8 mouse cellular contexts compared by ENCODE assay signal in genomic region chr17:10319431-10319684, GRCm38 (mm10). TPM values are rescaled to one million over a fixed set of nuclear protein-coding genes. Genes with fewer than 3 reads are reported as not detected.
A peak's percentile ranks its signal among the peaks of the same experiment; 100 is the strongest.
DNase-seq lines count a peak whose midpoint lies in the region; ATAC-seq and TF ChIP-seq lines count a peak whose summit lies in the region.

No protein-coding gene starts in this region.

- peaks cover 17% of the 10 kb centered on the region for H3K4me1 ChIP-seq in heart, embryonic 16.5 days (ENCODE audit: control insufficient read depth, insufficient read depth, low read length)
- peaks cover 11% of the 10 kb centered on the region for H3K4me1 ChIP-seq in G1E (ENCODE audit: insufficient read depth, low read depth, low read length)
- H3K4me1 ChIP-seq in forebrain, embryonic 15.5 days: peaks cover 30% of the 10 kb centered on the region
- H3K4me1 ChIP-seq in liver, postnatal 0 days (ENCODE audit: insufficient read depth): peaks cover 8% of the 10 kb centered on the region; the same call in 1 of the 2 replicates

- peak overlapping the region; percentile 100 for H3K9ac ChIP-seq in heart, embryonic 16.5 days (ENCODE audit: low read length)
- H3K9ac ChIP-seq in forebrain, embryonic 15.5 days (replicated peaks): peak overlapping the region; percentile 98
- H3K9ac ChIP-seq in liver, postnatal 0 days (replicated peaks): peak overlapping the region; percentile 97

- peak overlapping the region; percentile 31 for H3K4me2 ChIP-seq in heart, embryonic 16.5 days (ENCODE audit: low read depth, low read length)
- no peak overlapping the region; the same call in 1 of the 2 replicates for H3K4me2 ChIP-seq in forebrain, embryonic 15.5 days (replicated peaks)
- H3K4me2 ChIP-seq in liver, postnatal 0 days (ENCODE audit: low read depth, low read length): peak overlapping the region; percentile 94

- ATAC-seq in heart, embryonic 16.5 days (replicated peaks; ENCODE audit: extremely low read depth, insufficient read depth, low FRiP score): no peak
- ATAC-seq in G1E (ENCODE audit: extremely low read depth, insufficient number of reproducible peaks, low FRiP score, poor library complexity, severe bottlenecking): no peak
- peak; percentile 7; the same call in 1 of the 2 replicates for ATAC-seq in forebrain, embryonic 15.5 days (replicated peaks)
- no peak; the same call in 1 of the 2 replicates for ATAC-seq in liver, postnatal 0 days

- TF ChIP-seq CTCF in G1E (IDR thresholded peaks at IDR 0.05; ENCODE audit: low read depth, low read length): no peak
- no peak for TF ChIP-seq CTCF in liver, postnatal 0 days (IDR thresholded peaks at IDR 0.05; ENCODE audit: low read depth)

- peak overlapping the region; percentile 97 for H3K4me3 ChIP-seq in heart, embryonic 16.5 days (ENCODE audit: low read length)
- peak overlapping the region; percentile 98 for H3K4me3 ChIP-seq in G1E (ENCODE audit: low read depth, low read length)
- peak overlapping the region; percentile 92 for H3K4me3 ChIP-seq in forebrain, embryonic 15.5 days
- peak overlapping the region; percentile 81 for H3K4me3 ChIP-seq in liver, postnatal 0 days (ENCODE audit: low read depth, low read length)

- H3K27me3 ChIP-seq in heart, embryonic 16.5 days (ENCODE audit: control insufficient read depth, insufficient read depth, low read length): no peaks in the 10 kb centered on the region
- H3K27me3 ChIP-seq in G1E (ENCODE audit: insufficient read depth, low read length): no peaks in the 10 kb centered on the region
- no peaks in the 10 kb centered on the region for H3K27me3 ChIP-seq in forebrain, embryonic 15.5 days
- no peaks in the 10 kb centered on the region for H3K27me3 ChIP-seq in liver, postnatal 0 days (ENCODE audit: insufficient read depth, low read length)

- no peaks in the 10 kb centered on the region for H3K36me3 ChIP-seq in heart, embryonic 16.5 days (ENCODE audit: control insufficient read depth, insufficient read depth)
- H3K36me3 ChIP-seq in G1E (replicated peaks): no peaks in the 10 kb centered on the region
- no peaks in the 10 kb centered on the region for H3K36me3 ChIP-seq in forebrain, embryonic 15.5 days
- H3K36me3 ChIP-seq in liver, postnatal 0 days (replicated peaks; ENCODE audit: insufficient read depth, low read length): no peaks in the 10 kb centered on the region

- TF ChIP-seq EP300 in liver, postnatal 0 days (IDR thresholded peaks at IDR 0.05; ENCODE audit: low read depth): no peak

- H3K9me3 ChIP-seq in heart, embryonic 16.5 days (replicated peaks; ENCODE audit: control insufficient read depth, low read length): no peaks in the 10 kb centered on the region
- no peaks in the 10 kb centered on the region for H3K9me3 ChIP-seq in G1E (replicated peaks)
- H3K9me3 ChIP-seq in forebrain, embryonic 15.5 days: no peaks in the 10 kb centered on the region
- H3K9me3 ChIP-seq in liver, postnatal 0 days (ENCODE audit: low read length): no peaks in the 10 kb centered on the region

- H3K27ac ChIP-seq in heart, embryonic 16.5 days (ENCODE audit: low read length): peak overlapping the region; percentile 100
- H3K27ac ChIP-seq in forebrain, embryonic 15.5 days (replicated peaks): peak overlapping the region; percentile 98
- peak overlapping the region; percentile 100 for H3K27ac ChIP-seq in liver, postnatal 0 days (ENCODE audit: low read depth)

- no peak for DNase-seq in heart, adult 18-20 months
- DNase-seq in G1E (ENCODE audit: low spot score): no peak
- no peak for DNase-seq in liver, postnatal 0 days
- DNase-seq in yolk sac, embryonic 10.5 days (ENCODE audit: low spot score): no peak
- DNase-seq in urinary bladder, postnatal 25 days (ENCODE audit: low spot score): no peak
- no peak for DNase-seq in spleen, postnatal 4 days (ENCODE audit: low spot score in 2 of 2)

- WGBS in heart, embryonic 16.5 days: under 1% methylated on average over 41 of the region's 46 CpGs
- whole genome bisulfite sequencing in forebrain, embryonic 15.5 days: under 1% methylated on average over 43 of the region's 46 CpGs
- WGBS in liver, postnatal 0 days (ENCODE audit: insufficient replicate concordance): 0% methylated on average over 11 of the region's 46 CpGs

RNA-seq across cellular contexts. Expression of gene Qk, which starts 0.3 kb away (rescaled TPM):
- polyA plus RNA-seq in heart, embryonic 16.5 days (2015; fragmentation: Nextera tagmentation; extraction: Ambion mirVana): 38.1 and 39.9 TPM in 2 replicates
- total RNA-seq in heart, adult 18-20 months (2021): 100 to 1,000 TPM; 490 to 493 TPM
- total RNA-seq in G1E (2014; fragmentation: Nextera tagmentation): 419 and 485 TPM in 2 replicates
- total RNA-seq in G1E (2017): 54.7 and 65.7 TPM in 2 replicates
- polyA plus RNA-seq in G1E (2012): 9.5 and 9.9 TPM in 2 replicates
- polyA plus RNA-seq in forebrain, embryonic 15.5 days (2015; fragmentation: Nextera tagmentation; extraction: Ambion mirVana): 45.4 and 45.5 TPM in 2 replicates
- polyA plus RNA-seq in liver, postnatal 0 days (2015; fragmentation: Nextera tagmentation; extraction: Ambion mirVana): 9.1 and 9.9 TPM in 2 replicates
